In genomic region chr8:70223341-70223740, GRCm38 (mm10) we compare ENCODE assay signal across 9 mouse cellular contexts. TPM values are rescaled to one million over a fixed set of nuclear protein-coding genes. Genes with fewer than 3 reads are reported as not detected.
DNase-seq lines count a peak whose midpoint lies in the region; ATAC-seq lines count a peak whose summit lies in the region.
"Had no signal": no experiment of that assay in that cellular context is flagged by ENCODE, and none has a peak within 500 bp of the region (broad histone marks: within the 10 kb centered on the region; RNA-seq: fewer than 3 reads in every experiment).

No protein-coding gene starts in this region.

- 0 out of 2 replicates have a peak, but pooled peaks have one; percentile 29 for ATAC-seq in frontal cortex, adult (ENCODE audit: low TSS enrichment)
- ATAC-seq in common myeloid progenitor, adult 5-6 weeks (replicated peaks; ENCODE audit: low read depth, poor library complexity, severe bottlenecking) = peak; percentile 64
- ATAC-seq: Patski had no signal

- no peak for DNase-seq in frontal cortex, postnatal 14 days (ENCODE audit: low spot score in 2 of 2)
- DNase-seq in ovary, postnatal 36 days (ENCODE audit: low spot score) = peak; percentile 69
- DNase-seq in ovary, postnatal 14 days (ENCODE audit: low spot score) = no peak
- DNase-seq in kidney, adult 8-10 months = peak; percentile 73 to 84
- DNase-seq in retina, embryonic 14.5 days (ENCODE audit: low spot score) = peak; percentile 63
- no peak for DNase-seq in left cerebral cortex, adult 11 months (ENCODE audit: low spot score)

RNA-seq across cellular contexts. Expression of gene Sugp2, which starts 10.7 kb away (rescaled TPM):
- 42.8 and 55.3 TPM in 2 replicates for total RNA-seq in common myeloid progenitor, adult 5-6 weeks (2017)

RNA-seq across cellular contexts. Expression of gene Armc6, which starts 10.9 kb away (rescaled TPM):
- 9.6 and 12.4 TPM in 2 replicates for total RNA-seq in common myeloid progenitor, adult 5-6 weeks (2017)

RNA-seq across cellular contexts. Expression of gene Slc25a42, which starts 11.2 kb away (rescaled TPM):
- total RNA-seq in common myeloid progenitor, adult 5-6 weeks (2017) = 4.1 and 4.7 TPM in 2 replicates

RNA-seq across cellular contexts. Expression of gene Tmem161a, which starts 51.2 kb away (rescaled TPM):
- 11.0 and 15.3 TPM in 2 replicates for total RNA-seq in common myeloid progenitor, adult 5-6 weeks (2017)

RNA-seq across cellular contexts. Expression of gene Homer3, which starts 59.3 kb away (rescaled TPM):
- total RNA-seq in common myeloid progenitor, adult 5-6 weeks (2017) = 11.8 and 12.0 TPM in 2 replicates

Comparison
In these comparisons a context has a peak if more than half of its experiments do, and no peak if none do; other contexts are left out.
1. DNase-seq: peak in ovary, postnatal 36 days (single experiment), kidney, adult 8-10 months (2 of 2) and retina, embryonic 14.5 days (single experiment); none in frontal cortex, postnatal 14 days (0 of 2), ovary, postnatal 14 days (single experiment) and left cerebral cortex, adult 11 months (single experiment).